Mouse (Mus musculus) CH12.LX (cell line): ENCODE measurements around the gene Brd4.

ENCODE experiments used
- BHLHE40 ChIP-seq: IDR thresholded peaks from 2 replicates; pipeline ENCODE4 v1.6.1; 2011; ENCODE audit warnings: mild to moderate bottlenecking, low read depth, low read length, improper control_type of control experiment
- CHD2 ChIP-seq: IDR thresholded peaks from 2 replicates; pipeline ENCODE4 v1.6.1; 2011; ENCODE audit warnings: low read length, improper control_type of control experiment
- CTCF ChIP-seq, 2 experiments: IDR thresholded peaks in 1 of 2; conservative IDR thresholded peaks in 1 of 2; 2 replicates each; pipeline ENCODE4 v1.5.1; 2011 to 2012; ENCODE audit warnings: low read depth in 2 of 2, low read length in 2 of 2, improper control_type of control experiment in 1 of 2, inconsistent platforms in 1 of 2, mild to moderate bottlenecking in 1 of 2, moderate library complexity in 1 of 2
- E2F4 ChIP-seq: IDR thresholded peaks from 2 replicates; pipeline ENCODE4 v1.6.1; 2011; ENCODE audit warnings: low read depth, low read length, improper control_type of control experiment; ENCODE audit not compliant: insufficient replicate concordance
- EP300 ChIP-seq: IDR thresholded peaks from 2 replicates; pipeline ENCODE4 v1.6.1; 2011; ENCODE audit warnings: low read length, improper control_type of control experiment
- HCFC1 ChIP-seq: IDR thresholded peaks from 2 replicates; pipeline ENCODE4 v1.6.1; 2012; ENCODE audit warnings: low read depth, mild to moderate bottlenecking, inconsistent platforms, low read length, improper control_type of control experiment
- JUND ChIP-seq: conservative IDR thresholded peaks from 2 replicates; pipeline ENCODE4 v1.6.1; 2011; ENCODE audit warnings: low read depth, low read length, improper control_type of control experiment
- MAX ChIP-seq: IDR thresholded peaks from 2 replicates; pipeline ENCODE4 v1.6.1; 2011; ENCODE audit warnings: low read length, improper control_type of control experiment
- MAZ ChIP-seq: IDR thresholded peaks from 2 replicates; pipeline ENCODE4 v1.6.1; 2012; ENCODE audit warnings: low read depth, mild to moderate bottlenecking, inconsistent platforms, low read length, improper control_type of control experiment, moderate library complexity
- POLR2A ChIP-seq: IDR thresholded peaks from 2 replicates; pipeline ENCODE4 v1.6.1; 2011; ENCODE audit warnings: low read depth, mild to moderate bottlenecking, improper control_type of control experiment, low read length
- SMC3 ChIP-seq: IDR thresholded peaks from 2 replicates; pipeline ENCODE4 v1.6.1; 2011; ENCODE audit warnings: low read depth, low read length, improper control_type of control experiment
- TCF12 ChIP-seq: IDR thresholded peaks from 2 replicates; pipeline ENCODE4 v1.6.1; 2014; ENCODE audit warnings: low read depth, mild to moderate bottlenecking, inconsistent platforms, low read length, improper control_type of control experiment
- ZKSCAN1 ChIP-seq: IDR thresholded peaks from 2 replicates; pipeline ENCODE4 v1.6.1; 2012; ENCODE audit warnings: low read depth, inconsistent platforms, low read length, improper control_type of control experiment, borderline replicate concordance
- ZNF384 ChIP-seq: IDR thresholded peaks from 2 replicates; pipeline ENCODE4 v1.6.1; 2012; ENCODE audit warnings: low read depth, low read length, improper control_type of control experiment, inconsistent platforms

DNA sequence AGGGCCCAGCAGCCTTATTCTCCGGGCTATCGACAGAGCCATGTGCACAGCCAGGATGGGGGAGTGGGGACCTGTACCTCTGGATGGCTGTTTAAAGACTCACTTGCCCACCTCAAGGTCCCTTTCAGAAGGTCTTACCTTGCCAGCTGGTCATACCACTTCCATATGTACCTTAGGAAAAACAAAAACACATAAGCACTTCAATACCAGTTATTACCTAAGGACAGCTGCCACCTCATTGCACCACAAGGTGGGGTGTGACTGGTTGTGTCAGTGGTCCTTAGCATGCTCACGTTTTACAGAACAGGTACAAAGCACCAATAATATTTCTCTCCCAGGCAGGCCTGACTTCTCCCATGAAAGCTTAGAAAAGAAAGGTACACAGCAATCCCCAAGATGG, 33.2 kb upstream of the Brd4 start:
- TF ChIP-seq BHLHE40 (no peak), TCF12 (no peak), ZKSCAN1 (no peak), E2F4 (no peak), CTCF (conservative IDR thresholded peaks at IDR 0.05 in 1 of 2, IDR thresholded peaks at IDR 0.05 in 1 of 2; ENCODE audit: low read depth in 2 of 2, low read length in 2 of 2) (no peak), EP300 (no peak), SMC3 (no peak), MAZ (no peak), HCFC1 (no peak), JUND (no peak), MAX (no peak), POLR2A (no peak), CHD2 (no peak), ZNF384 (no peak)
